ENCODE assay signal across 10 mouse cellular contexts in genomic region chr11:116446308-116446887, GRCm38 (mm10). TPM values are rescaled to one million over a fixed set of nuclear protein-coding genes. Genes with fewer than 3 reads are reported as not detected.
DNase-seq lines count a peak whose midpoint lies in the region; ATAC-seq and TF ChIP-seq lines count a peak whose summit lies in the region.
"Had no signal": no experiment of that assay in that cellular context is flagged by ENCODE, and none has a peak within 500 bp of the region (broad histone marks: within the 10 kb centered on the region; RNA-seq: fewer than 3 reads in every experiment).

No protein-coding gene starts in this region.

- no peak overlapping the region for H3K27ac ChIP-seq in lung, embryonic 15.5 days
- H3K27ac ChIP-seq in hindbrain, postnatal 0 days = no peak overlapping the region
- no peak overlapping the region for H3K27ac ChIP-seq in neural tube, embryonic 14.5 days (ENCODE audit: low read depth, low read length)

- H3K4me1 ChIP-seq in lung, embryonic 15.5 days = peaks cover 8% of the 10 kb centered on the region
- H3K4me1 ChIP-seq in hindbrain, postnatal 0 days (ENCODE audit: insufficient read depth, low read length) = peaks cover 5% of the 10 kb centered on the region; the same call in 1 of the 2 replicates
- H3K4me1 ChIP-seq in neural tube, embryonic 14.5 days (ENCODE audit: control insufficient read depth, insufficient read depth, low read length) = 0 out of 2 replicates have a peak, but pooled peaks cover 2% of the 10 kb centered on the region

- H3K27me3 ChIP-seq in lung, embryonic 15.5 days = peaks cover 22% of the 10 kb centered on the region
- peaks cover 9% of the 10 kb centered on the region; the same call in 1 of the 2 replicates for H3K27me3 ChIP-seq in hindbrain, postnatal 0 days (ENCODE audit: insufficient read depth, low read length)
- H3K27me3 ChIP-seq in neural tube, embryonic 14.5 days (ENCODE audit: control insufficient read depth, insufficient read depth, low read length) = no peaks in the 10 kb centered on the region; the same call in 1 of the 2 replicates
- H3K27me3 ChIP-seq: Patski had no signal

- ATAC-seq in lung, embryonic 15.5 days (ENCODE audit: borderline replicate concordance, extremely low read depth, low FRiP score, low TSS enrichment) = peak; percentile 2; the same call in 1 of the 2 replicates
- ATAC-seq in erythroblast, adult 5-6 weeks (replicated peaks; ENCODE audit: low FRiP score, poor library complexity, severe bottlenecking) = peak; percentile 23; the same call in 1 of the 2 replicates
- peak; percentile 9; the same call in 1 of the 2 replicates for ATAC-seq in hindbrain, postnatal 0 days
- ATAC-seq in neural tube, embryonic 14.5 days (ENCODE audit: low read depth) = peak; percentile 29; the same call in 1 of the 2 replicates
- ATAC-seq in megakaryocyte-erythroid progenitor cell, adult 5-6 weeks (replicated peaks; ENCODE audit: low FRiP score, low TSS enrichment, poor library complexity, severe bottlenecking) = no peak
- ATAC-seq: Patski had no signal

- peak overlapping the region; percentile 42 for H3K4me2 ChIP-seq in lung, embryonic 15.5 days
- peak overlapping the region; percentile 24 for H3K4me2 ChIP-seq in hindbrain, postnatal 0 days (ENCODE audit: low read depth, low read length)
- H3K4me2 ChIP-seq in neural tube, embryonic 14.5 days (ENCODE audit: low read depth, low read length) = no peak overlapping the region

- WGBS in lung, embryonic 15.5 days = 15% methylated on average over 19 of the region's 19 CpGs
- 15% methylated on average over 19 of the region's 19 CpGs for WGBS in hindbrain, postnatal 0 days
- WGBS in neural tube, embryonic 14.5 days = 15% methylated on average over 19 of the region's 19 CpGs

- TF ChIP-seq CTCF in hindbrain, postnatal 0 days (IDR thresholded peaks at IDR 0.05; ENCODE audit: low read depth) = no peak

- no peak overlapping the region; the same call in 1 of the 2 replicates for H3K9ac ChIP-seq in lung, embryonic 15.5 days
- H3K9ac ChIP-seq in hindbrain, postnatal 0 days (replicated peaks; ENCODE audit: low read length) = no peak overlapping the region
- no peak overlapping the region for H3K9ac ChIP-seq in neural tube, embryonic 14.5 days (replicated peaks; ENCODE audit: low read depth, low read length)

- H3K4me3 ChIP-seq in lung, embryonic 15.5 days = no peak overlapping the region
- H3K4me3 ChIP-seq in hindbrain, postnatal 0 days (ENCODE audit: low read length) = no peak overlapping the region
- no peak overlapping the region for H3K4me3 ChIP-seq in neural tube, embryonic 14.5 days (ENCODE audit: low read depth, low read length)

- H3K36me3 ChIP-seq in lung, embryonic 15.5 days = no peaks in the 10 kb centered on the region
- H3K36me3 ChIP-seq in hindbrain, postnatal 0 days (ENCODE audit: insufficient read depth, low read length) = no peaks in the 10 kb centered on the region
- H3K36me3 ChIP-seq in neural tube, embryonic 14.5 days (ENCODE audit: control insufficient read depth, insufficient read depth, low read length) = no peaks in the 10 kb centered on the region

- no peak for DNase-seq in lung, postnatal 4 days
- DNase-seq in hindbrain, postnatal 0 days (ENCODE audit: low spot score) = no peak
- DNase-seq in left cerebral cortex, adult 8-10 months (ENCODE audit: low spot score in 2 of 2) = no peak
- DNase-seq in heart, adult 8-10 months (ENCODE audit: low spot score) = no peak

- H3K9me3 ChIP-seq in lung, embryonic 15.5 days = no peaks in the 10 kb centered on the region
- H3K9me3 ChIP-seq in hindbrain, postnatal 0 days (ENCODE audit: low read length) = no peaks in the 10 kb centered on the region
- no peaks in the 10 kb centered on the region for H3K9me3 ChIP-seq in neural tube, embryonic 14.5 days (ENCODE audit: control insufficient read depth, low read length)

RNA-seq across cellular contexts. Expression of gene Ubald2, which starts 12.5 kb away (rescaled TPM):
- polyA plus RNA-seq in lung, embryonic 15.5 days (2015; fragmentation: Nextera tagmentation; extraction: Ambion mirVana) = 37.2 and 41.7 TPM in 2 replicates
- total RNA-seq in erythroblast, adult 5-6 weeks (2015; ENCODE audit: low replicate concordance) = 46.6 and 59.0 TPM in 2 replicates
- total RNA-seq in erythroblast, adult 5-6 weeks (2017; ENCODE audit: low replicate concordance) = 27.0 and 41.7 TPM in 2 replicates
- 67.9 and 102 TPM in 2 replicates for total RNA-seq in hindbrain, postnatal 0 days (2014; rRNA removed)
- 39.3 and 41.7 TPM in 2 replicates for polyA plus RNA-seq in hindbrain, postnatal 0 days (2015; fragmentation: Nextera tagmentation; extraction: Ambion mirVana)
- 64.0 and 68.4 TPM in 2 replicates for polyA plus RNA-seq in neural tube, embryonic 14.5 days (2014; fragmentation: Nextera tagmentation; extraction: Ambion mirVana)
- 10 to 100 TPM; 22.7 to 25.8 (median 25.1) TPM for total RNA-seq in left cerebral cortex, adult 8-10 months (2022)
- 68.8 and 89.9 TPM in 2 replicates for total RNA-seq in megakaryocyte-erythroid progenitor cell, adult 5-6 weeks (2014; fragmentation: Nextera tagmentation)
- total RNA-seq in megakaryocyte-erythroid progenitor cell, adult 5-6 weeks (2017) = 65.8 and 93.3 TPM in 2 replicates
- total RNA-seq in heart, adult 8-10 months (2022) = 10 to 100 TPM; 28.2 to 36.0 (median 32.7) TPM

RNA-seq across cellular contexts. Expression of gene Qrich2, which starts 19.6 kb away (rescaled TPM):
- polyA plus RNA-seq in lung, embryonic 15.5 days (2015; fragmentation: Nextera tagmentation; extraction: Ambion mirVana) = 0.08 TPM in 1 of 2 replicates, not detected in the other
- not detected in 2 replicates for total RNA-seq in erythroblast, adult 5-6 weeks (2015; ENCODE audit: low replicate concordance)
- total RNA-seq in erythroblast, adult 5-6 weeks (2017; ENCODE audit: low replicate concordance) = 0.17 TPM in 1 of 2 replicates, not detected in the other
- not detected in 2 replicates for total RNA-seq in hindbrain, postnatal 0 days (2014; rRNA removed)
- 0.30 and 0.31 TPM in 2 replicates for polyA plus RNA-seq in hindbrain, postnatal 0 days (2015; fragmentation: Nextera tagmentation; extraction: Ambion mirVana)
- not detected in 2 replicates for polyA plus RNA-seq in neural tube, embryonic 14.5 days (2014; fragmentation: Nextera tagmentation; extraction: Ambion mirVana)
- not detected for total RNA-seq in left cerebral cortex, adult 8-10 months (2022)
- not detected in 2 replicates for total RNA-seq in megakaryocyte-erythroid progenitor cell, adult 5-6 weeks (2014; fragmentation: Nextera tagmentation)
- not detected in 2 replicates for total RNA-seq in megakaryocyte-erythroid progenitor cell, adult 5-6 weeks (2017)
- total RNA-seq in heart, adult 8-10 months (2022) = under 1 TPM in 1 of 4 experiments, not detected in 3; 0.03 TPM
- total RNA-seq: neutrophil, adult 5-6 weeks had no signal

RNA-seq across cellular contexts. Expression of gene Rnf157, which starts 33.6 kb away (rescaled TPM):
- 11.1 and 11.4 TPM in 2 replicates for polyA plus RNA-seq in lung, embryonic 15.5 days (2015; fragmentation: Nextera tagmentation; extraction: Ambion mirVana)
- total RNA-seq in erythroblast, adult 5-6 weeks (2015; ENCODE audit: low replicate concordance) = 0.63 and 1.7 TPM in 2 replicates
- total RNA-seq in erythroblast, adult 5-6 weeks (2017; ENCODE audit: low replicate concordance) = 2.0 and 2.1 TPM in 2 replicates
- 108 and 117 TPM in 2 replicates for total RNA-seq in hindbrain, postnatal 0 days (2014; rRNA removed)
- polyA plus RNA-seq in hindbrain, postnatal 0 days (2015; fragmentation: Nextera tagmentation; extraction: Ambion mirVana) = 53.0 and 60.5 TPM in 2 replicates
- 63.5 and 87.7 TPM in 2 replicates for polyA plus RNA-seq in neural tube, embryonic 14.5 days (2014; fragmentation: Nextera tagmentation; extraction: Ambion mirVana)
- 100 to 1,000 TPM; 242 to 283 (median 258) TPM for total RNA-seq in left cerebral cortex, adult 8-10 months (2022)
- 8.1 and 12.1 TPM in 2 replicates for total RNA-seq in megakaryocyte-erythroid progenitor cell, adult 5-6 weeks (2014; fragmentation: Nextera tagmentation)
- 2.7 and 11.3 TPM in 2 replicates for total RNA-seq in megakaryocyte-erythroid progenitor cell, adult 5-6 weeks (2017)
- total RNA-seq in heart, adult 8-10 months (2022) = 10 to 100 TPM in 2 of 4 experiments, 1 to 10 TPM in 2; 7.5 to 12.5 (median 9.4) TPM

RNA-seq across cellular contexts. Expression of gene Prpsap1, which starts 47.6 kb away (rescaled TPM):
- polyA plus RNA-seq in lung, embryonic 15.5 days (2015; fragmentation: Nextera tagmentation; extraction: Ambion mirVana) = 180 and 187 TPM in 2 replicates
- total RNA-seq in erythroblast, adult 5-6 weeks (2015; ENCODE audit: low replicate concordance) = 9.8 and 11.1 TPM in 2 replicates
- 9.2 and 14.1 TPM in 2 replicates for total RNA-seq in erythroblast, adult 5-6 weeks (2017; ENCODE audit: low replicate concordance)
- 99.7 and 105 TPM in 2 replicates for total RNA-seq in hindbrain, postnatal 0 days (2014; rRNA removed)
- polyA plus RNA-seq in hindbrain, postnatal 0 days (2015; fragmentation: Nextera tagmentation; extraction: Ambion mirVana) = 148 and 150 TPM in 2 replicates
- polyA plus RNA-seq in neural tube, embryonic 14.5 days (2014; fragmentation: Nextera tagmentation; extraction: Ambion mirVana) = 171 and 179 TPM in 2 replicates
- total RNA-seq in left cerebral cortex, adult 8-10 months (2022) = 10 to 100 TPM; 67.8 to 78.4 (median 74.9) TPM
- total RNA-seq in megakaryocyte-erythroid progenitor cell, adult 5-6 weeks (2014; fragmentation: Nextera tagmentation) = 89.6 and 95.3 TPM in 2 replicates
- total RNA-seq in megakaryocyte-erythroid progenitor cell, adult 5-6 weeks (2017) = 36.8 and 60.7 TPM in 2 replicates
- total RNA-seq in heart, adult 8-10 months (2022) = 10 to 100 TPM; 24.5 to 29.9 (median 26.0) TPM
